Mouse (Mus musculus): ENCODE data around the gene Fbxo7. TPM values are rescaled to one million over a fixed set of nuclear protein-coding genes. Genes with fewer than 3 reads are reported as not detected.
A peak's percentile ranks its signal among the peaks of the same experiment; 100 is the strongest.

The Fbxo7 gene
- 15.1 and 15.4 TPM in 2 replicates for polyA plus RNA-seq (2016; fragmentation: Nextera tagmentation; extraction: Ambion mirVana)

GRCm38 (mm10) chr10:86021749-86022473 is at the start of gene Fbxo7:
Gene Fbxo7, plus strand, starts transcription at chr10:86021972.
- no peaks in the 10 kb centered on the region for H3K36me3 ChIP-seq (replicated peaks)
- peak within 1 kb of the TSS; percentile 88 for H3K27ac ChIP-seq
- H3K4me2 ChIP-seq = peak within 1 kb of the TSS; percentile 69
- peak within 1 kb of the TSS; percentile 86 for H3K4me3 ChIP-seq (replicated peaks)
- ATAC-seq (ENCODE audit: low FRiP score) = peak; percentile 94
- H3K9me3 ChIP-seq = no peaks in the 10 kb centered on the region
- H3K4me1 ChIP-seq = peaks cover 6% of the 10 kb centered on the region
- under 1% methylated on average over 82 of the region's 82 CpGs for WGBS
- H3K9ac ChIP-seq = peak within 1 kb of the TSS; percentile 81
- no peaks in the 10 kb centered on the region for H3K27me3 ChIP-seq

- H3K4me2 ChIP-seq = no peak overlapping the region
- H3K9ac ChIP-seq = no peak overlapping the region
- H3K4me3 ChIP-seq (replicated peaks) = no peak overlapping the region
- no peaks in the 10 kb centered on the region for H3K9me3 ChIP-seq
- H3K36me3 ChIP-seq (replicated peaks) = no peaks in the 10 kb centered on the region
- no peaks in the 10 kb centered on the region for H3K27me3 ChIP-seq
- 83% methylated on average over 4 of the region's 4 CpGs for WGBS
- no peaks in the 10 kb centered on the region for H3K4me1 ChIP-seq
- no peak for ATAC-seq (ENCODE audit: low FRiP score)
- H3K27ac ChIP-seq = no peak overlapping the region
Observed at GRCm38 (mm10) chr10:85972915-85973314, 48.9 kb upstream of the Fbxo7 start.

GRCm38 (mm10) chr10:85989412-85990115 is 32.2 kb upstream of the Fbxo7 start:
- H3K9me3 ChIP-seq = no peaks in the 10 kb centered on the region
- no peak overlapping the region for H3K9ac ChIP-seq
- H3K36me3 ChIP-seq (replicated peaks) = no peaks in the 10 kb centered on the region
- WGBS = 73% methylated on average over 6 of the region's 6 CpGs
- no peak overlapping the region for H3K4me2 ChIP-seq
- no peaks in the 10 kb centered on the region for H3K4me1 ChIP-seq
- H3K27me3 ChIP-seq = no peaks in the 10 kb centered on the region
- no peak for ATAC-seq (ENCODE audit: low FRiP score)
- H3K27ac ChIP-seq = no peak overlapping the region
- H3K4me3 ChIP-seq (replicated peaks) = no peak overlapping the region

- H3K9ac ChIP-seq = no peak overlapping the region
- no peak overlapping the region for H3K4me2 ChIP-seq
- 86% methylated on average over 4 of the region's 4 CpGs for whole genome bisulfite sequencing
- no peaks in the 10 kb centered on the region for H3K27me3 ChIP-seq
- H3K36me3 ChIP-seq (replicated peaks) = no peaks in the 10 kb centered on the region
- no peaks in the 10 kb centered on the region for H3K9me3 ChIP-seq
- no peak overlapping the region for H3K27ac ChIP-seq
- no peaks in the 10 kb centered on the region for H3K4me1 ChIP-seq
- no peak for ATAC-seq (ENCODE audit: low FRiP score)
- no peak overlapping the region for H3K4me3 ChIP-seq (replicated peaks)
Observed at GRCm38 (mm10) chr10:85992412-85992811, 29.4 kb upstream of the Fbxo7 start.

GRCm38 (mm10) chr10:85993836-85994235 is 27.9 kb upstream of the Fbxo7 start:
- no peak overlapping the region for H3K27ac ChIP-seq
- H3K4me2 ChIP-seq = no peak overlapping the region
- no peaks in the 10 kb centered on the region for H3K4me1 ChIP-seq
- no peaks in the 10 kb centered on the region for H3K9me3 ChIP-seq
- WGBS = 86% methylated on average over 9 of the region's 9 CpGs
- H3K36me3 ChIP-seq (replicated peaks) = no peaks in the 10 kb centered on the region
- no peak for ATAC-seq (ENCODE audit: low FRiP score)
- no peaks in the 10 kb centered on the region for H3K27me3 ChIP-seq
- H3K4me3 ChIP-seq (replicated peaks) = no peak overlapping the region
- H3K9ac ChIP-seq = no peak overlapping the region

GRCm38 (mm10) chr10:85994543-85995104 is 27.1 kb upstream of the Fbxo7 start:
- Histone ChIP-seq H3K4me2 (no peak overlapping the region), H3K9me3 (no peaks in the 10 kb centered on the region), H3K4me1 (no peaks in the 10 kb centered on the region), H3K4me3 (replicated peaks) (no peak overlapping the region), H3K9ac (no peak overlapping the region), H3K36me3 (replicated peaks) (no peaks in the 10 kb centered on the region), H3K27me3 (no peaks in the 10 kb centered on the region), H3K27ac (no peak overlapping the region)
- ATAC-seq (ENCODE audit: low FRiP score) = no peak
- 88% methylated on average over 5 of the region's 5 CpGs for WGBS

- H3K4me2 ChIP-seq = no peak overlapping the region
- no peaks in the 10 kb centered on the region for H3K27me3 ChIP-seq
- H3K9ac ChIP-seq = no peak overlapping the region
- no peaks in the 10 kb centered on the region for H3K4me1 ChIP-seq
- ATAC-seq (ENCODE audit: low FRiP score) = no peak
- no peak overlapping the region for H3K27ac ChIP-seq
- no peaks in the 10 kb centered on the region for H3K9me3 ChIP-seq
- no peak overlapping the region for H3K4me3 ChIP-seq (replicated peaks)
- WGBS = 98% methylated on average over 4 of the region's 4 CpGs
- no peaks in the 10 kb centered on the region for H3K36me3 ChIP-seq (replicated peaks)
Observed at GRCm38 (mm10) chr10:86000447-86000846, 21.3 kb upstream of the Fbxo7 start.

- Histone ChIP-seq H3K36me3 (replicated peaks) (no peaks in the 10 kb centered on the region), H3K4me1 (no peaks in the 10 kb centered on the region), H3K27me3 (no peaks in the 10 kb centered on the region), H3K4me2 (no peak overlapping the region), H3K4me3 (replicated peaks) (no peak overlapping the region), H3K27ac (no peak overlapping the region), H3K9ac (no peak overlapping the region), H3K9me3 (no peaks in the 10 kb centered on the region)
- WGBS = 70% methylated on average over 5 of the region's 5 CpGs
- ATAC-seq (ENCODE audit: low FRiP score) = no peak
Observed at GRCm38 (mm10) chr10:86006455-86006854, 15.3 kb upstream of the Fbxo7 start.

GRCm38 (mm10) chr10:86009688-86010087 is 12.1 kb upstream of the Fbxo7 start:
- ATAC-seq (ENCODE audit: low FRiP score) = no peak
- Histone ChIP-seq H3K9me3 (no peaks in the 10 kb centered on the region), H3K36me3 (replicated peaks) (no peaks in the 10 kb centered on the region), H3K4me2 (no peak overlapping the region), H3K27me3 (no peaks in the 10 kb centered on the region), H3K4me1 (no peaks in the 10 kb centered on the region), H3K4me3 (replicated peaks) (no peak overlapping the region), H3K27ac (no peak overlapping the region), H3K9ac (no peak overlapping the region)
- WGBS = 88% methylated on average over 2 of the region's 2 CpGs

GRCm38 (mm10) chr10:86010636-86011035 is 11.1 kb upstream of the Fbxo7 start:
- Histone ChIP-seq H3K4me2 (no peak overlapping the region), H3K4me3 (replicated peaks) (no peak overlapping the region), H3K27me3 (no peaks in the 10 kb centered on the region), H3K9me3 (no peaks in the 10 kb centered on the region), H3K9ac (no peak overlapping the region), H3K4me1 (no peaks in the 10 kb centered on the region), H3K36me3 (replicated peaks) (no peaks in the 10 kb centered on the region), H3K27ac (no peak overlapping the region)
- WGBS = 89% methylated on average over 6 of the region's 6 CpGs
- no peak for ATAC-seq (ENCODE audit: low FRiP score)

GRCm38 (mm10) chr10:86011172-86011571 is 10.6 kb upstream of the Fbxo7 start:
- Histone ChIP-seq H3K4me2 (no peak overlapping the region), H3K27ac (no peak overlapping the region), H3K4me1 (no peaks in the 10 kb centered on the region), H3K27me3 (no peaks in the 10 kb centered on the region), H3K4me3 (replicated peaks) (no peak overlapping the region), H3K9me3 (no peaks in the 10 kb centered on the region), H3K36me3 (replicated peaks) (no peaks in the 10 kb centered on the region), H3K9ac (no peak overlapping the region)
- no peak for ATAC-seq (ENCODE audit: low FRiP score)
- 78% methylated on average over 2 of the region's 2 CpGs for WGBS

- no peak within 1 kb of the TSS for H3K27ac ChIP-seq
- H3K4me3 ChIP-seq (replicated peaks) = no peak within 1 kb of the TSS
- no peak within 1 kb of the TSS for H3K4me2 ChIP-seq
- 84% methylated on average over 2 of the region's 2 CpGs for WGBS
- H3K9ac ChIP-seq = no peak within 1 kb of the TSS
- no peaks in the 10 kb centered on the region for H3K27me3 ChIP-seq
- H3K9me3 ChIP-seq = no peaks in the 10 kb centered on the region
- ATAC-seq (ENCODE audit: low FRiP score) = no peak
- H3K4me1 ChIP-seq = no peaks in the 10 kb centered on the region
- H3K36me3 ChIP-seq (replicated peaks) = no peaks in the 10 kb centered on the region
Observed at GRCm38 (mm10) chr10:86011781-86012180, 10.0 kb upstream of the Fbxo7 start, which contains the start of gene Bpifc. Gene Bpifc, minus strand, starts transcription at chr10:86011895.
